Mouse (Mus musculus) kidney, adult 2 months (tissue): Measurements from ENCODE around the gene Micu1.

Experiments
- CTCF ChIP-seq: fragments of 200-500 bp; conservative IDR thresholded peaks from 2 replicates; pipeline ENCODE4 v1.5.1; 2011; ENCODE audit warnings: low read depth, mild to moderate bottlenecking, control low read depth, low read length, moderate library complexity, mixed read lengths; ENCODE audit not compliant: insufficient read depth, insufficient read length
- POLR2A ChIP-seq: fragments of 200-500 bp; IDR thresholded peaks from one replicate; pipeline ENCODE4 v1.6.1; 2011; ENCODE audit warnings: low read depth, low read length, control low read depth

DNA sequence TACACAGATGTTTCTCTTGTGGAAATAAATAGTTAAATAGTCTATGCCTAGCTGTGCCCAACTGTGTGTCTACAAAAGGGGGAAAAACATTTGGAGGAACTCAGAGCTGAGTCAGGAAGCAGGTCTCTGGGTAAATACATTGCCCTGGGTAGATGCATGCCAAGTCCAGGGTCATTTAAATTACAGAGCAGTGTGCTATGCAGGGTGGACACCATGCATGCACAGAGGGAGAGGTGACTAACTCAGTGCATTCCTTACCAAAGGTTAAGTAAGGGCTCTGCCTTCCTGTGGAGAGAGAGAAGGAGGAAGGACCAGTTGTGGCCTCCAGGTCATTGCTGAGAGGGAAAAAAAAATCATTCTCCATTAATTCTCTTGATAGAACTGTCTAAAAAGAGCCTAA lies 22.4 kb downstream of the Micu1 start:
- TF ChIP-seq CTCF: no peak
- no peak for TF ChIP-seq POLR2A
